Mouse (Mus musculus): ENCODE data around the gene Hes2.

- TF ChIP-seq POLR2AphosphoS5 (IDR thresholded peaks at IDR 0.05; ENCODE audit: insufficient replicate concordance, low read depth, low read length) (no peak), CTCF (IDR thresholded peaks at IDR 0.05; ENCODE audit: low read depth, low read length) (no peak), GATA2 (IDR thresholded peaks at IDR 0.05; ENCODE audit: borderline replicate concordance, low read depth, low read length) (no peak)
These were observed 17.0 kb upstream of the Hes2 start for GRCm38 (mm10) chr4:152141521-152142135.

Measured in G1E (cell line).